Mouse (Mus musculus) gonadal fat pad, adult 2 months (tissue): Measurements from ENCODE around the gene Fam19a4. TPM values are rescaled to one million over a fixed set of nuclear protein-coding genes. Genes with fewer than 3 reads are reported as not detected.
"Not testable (repeated sequence)": the region's sequence is repeated elsewhere in the genome, so short reads cannot be mapped to it uniquely, and the experiment has no call there.

Experiments used
- DNase-seq: peaks from one replicate; pipeline ENCODE4 v3.0.0-alpha.2; 2012; ENCODE audit warnings: low read depth
- polyA plus RNA-seq: library from polyadenylated mRNA; depleted of rRNA; stranded (reverse); fragments of >200 nt; gene quantifications from 2 replicates; pipeline ENCODE4 v1.2.3, GENCODE M21; 2012; rRNA removed

Fam19a4 gene
- polyA plus RNA-seq, 1 experiment: not detected

GRCm38 (mm10) chr6:96944796-96945195 lies 115.4 kb downstream of the Fam19a4 start:
- DNase-seq: no peak

DNA sequence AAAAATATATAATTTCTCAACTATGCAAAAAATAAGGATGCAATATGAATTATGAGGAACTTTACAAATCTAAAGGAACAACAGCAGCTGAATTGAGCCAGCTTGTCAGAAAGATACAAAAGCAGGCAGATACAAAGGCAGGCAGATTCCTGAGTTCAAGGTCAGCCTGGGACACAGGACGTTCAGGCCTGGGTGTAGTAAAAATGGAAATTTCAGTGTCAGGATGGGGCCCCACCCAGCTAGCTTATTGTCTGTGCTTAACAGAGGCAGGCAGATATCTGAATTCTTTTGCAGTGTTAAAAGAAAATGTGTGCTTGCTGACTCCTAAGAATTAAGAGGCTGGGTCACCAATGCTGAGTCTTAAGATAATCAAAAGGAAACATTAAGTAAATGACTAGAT lies 124.4 kb downstream of the Fam19a4 start:
- DNase-seq: no peak

DNA sequence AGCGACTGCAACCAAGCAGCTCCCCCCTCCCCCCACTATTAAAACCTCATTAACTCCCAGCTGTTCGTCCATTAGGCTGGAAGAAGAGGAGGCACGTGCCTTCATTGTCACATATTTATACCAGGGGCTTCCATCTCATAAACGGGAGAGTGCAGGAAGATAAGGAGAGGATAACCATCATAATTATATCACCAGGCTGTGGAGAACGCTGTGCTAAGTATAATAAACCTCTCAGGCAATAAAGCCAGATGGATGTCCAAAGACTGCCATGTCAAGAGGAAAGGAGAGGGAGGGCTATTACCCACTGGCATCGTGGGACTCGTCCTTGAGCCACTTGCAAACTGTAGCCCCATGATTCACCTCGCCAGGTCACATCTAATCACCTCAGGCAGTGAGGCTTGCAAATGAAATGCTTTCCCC lies 151.1 kb downstream of the Fam19a4 start:
- DNase-seq: no peak

DNA sequence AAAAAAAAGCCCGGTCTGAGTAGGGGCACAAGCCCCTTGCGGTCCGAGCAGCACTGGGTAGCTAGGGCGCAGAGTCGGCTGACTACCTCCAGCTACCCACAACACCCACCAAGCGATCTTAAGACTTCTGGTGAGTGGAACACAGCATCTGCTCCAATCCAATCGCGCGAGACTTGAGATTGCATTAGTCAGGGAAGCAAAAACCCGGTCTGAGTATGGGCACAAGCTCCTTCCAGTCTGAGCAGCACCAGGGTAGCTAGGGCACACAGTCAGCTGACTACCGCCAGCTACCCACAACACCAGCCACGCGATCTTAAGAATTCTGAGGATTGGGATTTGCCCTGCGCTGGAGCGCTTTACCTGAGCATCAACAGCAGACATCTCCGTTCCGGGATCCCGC lies 183.1 kb downstream of the Fam19a4 start:
- not testable (repeated sequence) for DNase-seq

DNA sequence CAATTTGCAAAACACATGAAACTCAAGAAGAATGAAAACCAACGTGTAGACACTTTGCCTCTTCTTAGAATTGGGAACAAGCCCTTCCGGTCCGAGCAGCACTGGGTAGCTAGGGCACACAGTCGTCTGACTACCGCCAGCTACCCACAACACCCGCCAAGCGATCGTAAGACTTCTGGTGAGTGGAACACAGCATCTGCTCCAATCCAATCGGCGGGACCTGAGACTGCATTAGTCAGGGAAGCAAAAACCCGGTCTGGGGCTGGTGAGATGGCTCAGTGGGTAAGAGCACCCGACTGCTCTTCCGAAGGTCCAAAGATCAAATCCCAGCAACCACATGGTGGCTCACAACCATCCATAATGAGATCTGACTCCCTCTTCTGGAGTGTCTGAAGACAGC lies 183.6 kb downstream of the Fam19a4 start:
- not testable (repeated sequence) for DNase-seq

- DNase-seq: no peak
These were observed 207.1 kb downstream of the Fam19a4 start for GRCm38 (mm10) chr6:96853065-96853464.

DNA sequence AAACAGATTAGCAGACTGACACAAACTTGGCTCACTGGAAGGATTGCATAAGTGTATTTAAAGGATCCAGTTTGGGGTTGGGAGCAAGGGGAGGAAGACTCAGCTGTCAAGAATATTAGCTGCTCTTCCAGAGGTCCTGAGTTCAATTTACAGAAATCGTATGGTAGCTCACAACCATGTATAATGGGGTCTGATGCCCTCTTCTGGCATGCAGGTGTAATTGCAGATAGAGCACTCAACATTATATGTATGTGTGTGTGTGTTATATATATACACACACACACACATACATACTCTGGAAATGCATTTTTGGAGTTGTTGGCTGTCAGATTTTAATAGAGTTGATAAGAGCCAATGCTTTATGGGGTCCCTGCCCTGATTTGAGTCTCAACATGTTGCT lies 216.3 kb downstream of the Fam19a4 start:
- DNase-seq: peak; percentile 42

- no peak for DNase-seq
These were observed 219.6 kb downstream of the Fam19a4 start for GRCm38 (mm10) chr6:96840634-96841033.

DNA sequence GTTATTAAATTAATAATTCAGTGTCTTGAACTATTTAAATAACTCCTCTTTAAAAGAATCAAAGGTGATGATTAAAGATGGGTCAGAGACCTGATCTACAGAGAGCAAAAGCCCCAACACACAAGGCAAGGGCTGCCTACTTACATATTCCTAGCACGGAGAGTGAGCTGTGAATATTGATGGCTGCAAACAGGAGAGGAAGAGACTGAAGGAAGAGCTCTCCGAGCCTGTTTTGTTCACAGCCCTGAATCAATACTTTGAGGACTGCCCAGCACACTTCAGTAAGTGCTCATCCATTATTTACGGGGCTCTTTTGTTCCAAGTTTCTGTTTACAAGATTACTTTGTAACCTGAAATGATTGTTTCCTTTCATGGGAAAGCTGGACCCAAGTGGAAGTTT lies 233.6 kb downstream of the Fam19a4 start:
- no peak for DNase-seq

- no peak for DNase-seq
These were observed 257.2 kb downstream of the Fam19a4 start for GRCm38 (mm10) chr6:96802981-96803380.

GRCm38 (mm10) chr6:96798746-96799145 lies 261.5 kb downstream of the Fam19a4 start:
- DNase-seq: no peak

DNA sequence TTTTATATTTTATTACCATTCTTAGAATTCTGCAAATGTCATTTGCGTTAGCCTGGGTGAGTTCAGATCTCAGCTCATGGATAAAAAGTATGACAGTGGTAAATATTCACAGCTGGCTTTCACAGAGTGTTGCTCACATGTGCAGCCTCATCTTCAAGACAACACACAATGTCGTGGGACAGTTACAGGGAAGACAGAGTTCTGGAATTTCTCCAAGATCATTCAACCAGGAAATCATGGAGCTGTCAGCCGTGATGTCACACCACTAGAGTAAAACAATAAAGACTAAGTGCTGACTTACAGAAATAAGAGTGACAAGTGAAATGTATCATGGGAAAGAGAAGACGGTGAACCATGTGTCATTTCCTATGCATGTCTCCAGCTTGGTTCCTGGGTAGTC lies 262.8 kb downstream of the Fam19a4 start:
- no peak for DNase-seq

Other genes starting within 250 kb of the Fam19a4 start
- gene Eogt, start 88.8 kb upstream of the Fam19a4 start, polyA plus RNA-seq: 13.7 and 14.9 TPM in 2 replicates
- gene Tmf1, start 118.7 kb upstream of the Fam19a4 start, polyA plus RNA-seq: 5.5 and 8.5 TPM in 2 replicates
- 16.3 and 21.2 TPM in 2 replicates for gene Uba3, start 145.2 kb upstream of the Fam19a4 start, polyA plus RNA-seq
- gene Arl6ip5, start 150.3 kb upstream of the Fam19a4 start, polyA plus RNA-seq: 68.5 and 79.7 TPM in 2 replicates
- gene Lmod3, start 192.3 kb upstream of the Fam19a4 start, polyA plus RNA-seq: 0.06 and 0.11 TPM in 2 replicates